Mouse (Mus musculus): ENCODE data around the gene Ube2h.

Gene Ube2h

GRCm38 (mm10) chr6:30304399-30304917 lies at the start of gene Ube2h:
Gene Ube2h, minus strand, starts transcription at chr6:30304539.
- peak; percentile 98 for DNase-seq (ENCODE audit: low spot score)

- DNase-seq (ENCODE audit: low spot score), result no peak
These were observed 49.3 kb upstream of the Ube2h start for GRCm38 (mm10) chr6:30353661-30354060.

- no peak for DNase-seq (ENCODE audit: low spot score)
These were observed 48.4 kb upstream of the Ube2h start for GRCm38 (mm10) chr6:30352762-30353161.

GRCm38 (mm10) chr6:30351290-30351689 lies 47.0 kb upstream of the Ube2h start:
- DNase-seq (ENCODE audit: low spot score), result no peak

GRCm38 (mm10) chr6:30347288-30347801 lies 43.0 kb upstream of the Ube2h start:
- no peak for DNase-seq (ENCODE audit: low spot score)

GRCm38 (mm10) chr6:30346737-30347136 lies 42.4 kb upstream of the Ube2h start:
- no peak for DNase-seq (ENCODE audit: low spot score)

- DNase-seq (ENCODE audit: low spot score), result no peak
These were observed 39.7 kb upstream of the Ube2h start for GRCm38 (mm10) chr6:30344032-30344431.

GRCm38 (mm10) chr6:30340231-30340873 lies 36.0 kb upstream of the Ube2h start:
- DNase-seq (ENCODE audit: low spot score), result no peak

- no peak for DNase-seq (ENCODE audit: low spot score)
These were observed 32.6 kb upstream of the Ube2h start for GRCm38 (mm10) chr6:30336912-30337311.

- DNase-seq (ENCODE audit: low spot score), result no peak
These were observed 27.9 kb upstream of the Ube2h start for GRCm38 (mm10) chr6:30332262-30332661.

GRCm38 (mm10) chr6:30330706-30331105 lies 26.4 kb upstream of the Ube2h start:
- DNase-seq (ENCODE audit: low spot score), result no peak

GRCm38 (mm10) chr6:30325932-30326501 lies 21.7 kb upstream of the Ube2h start:
- DNase-seq (ENCODE audit: low spot score), result no peak

- no peak for DNase-seq (ENCODE audit: low spot score)
These were observed 16.7 kb upstream of the Ube2h start for GRCm38 (mm10) chr6:30321002-30321401.

- no peak for DNase-seq (ENCODE audit: low spot score)
These were observed 14.9 kb upstream of the Ube2h start for GRCm38 (mm10) chr6:30319216-30319615.

GRCm38 (mm10) chr6:30312006-30312405 lies 7.7 kb upstream of the Ube2h start:
- no peak for DNase-seq (ENCODE audit: low spot score)

- no peak for DNase-seq (ENCODE audit: low spot score)
These were observed 4.4 kb upstream of the Ube2h start for GRCm38 (mm10) chr6:30308751-30309150.

GRCm38 (mm10) chr6:30307691-30308090 lies 3.4 kb upstream of the Ube2h start:
- DNase-seq (ENCODE audit: low spot score), result no peak

GRCm38 (mm10) chr6:30303771-30304398 lies 454 bp downstream of the Ube2h start:
- DNase-seq (ENCODE audit: low spot score), result peak; percentile 45

- DNase-seq (ENCODE audit: low spot score), result peak; percentile 47
These were observed 1.3 kb downstream of the Ube2h start for GRCm38 (mm10) chr6:30302781-30303631.

- DNase-seq (ENCODE audit: low spot score), result no peak
These were observed 2.2 kb downstream of the Ube2h start for GRCm38 (mm10) chr6:30302156-30302555.

GRCm38 (mm10) chr6:30300901-30301300 lies 3.4 kb downstream of the Ube2h start:
- no peak for DNase-seq (ENCODE audit: low spot score)

- DNase-seq (ENCODE audit: low spot score), result peak; percentile 81
These were observed 4.0 kb downstream of the Ube2h start for GRCm38 (mm10) chr6:30300372-30300771.
